Mouse (Mus musculus) layer of hippocampus, adult 9-11 months (tissue): Measurements from ENCODE around the gene Hmgcs2.

ENCODE experiments used
- DNase-seq: peaks from one replicate; pipeline ENCODE4 v3.0.0; 2022

The Hmgcs2 gene

GRCm38 (mm10) chr3:98280204-98280932 is at the start of gene Hmgcs2:
TSS of gene Hmgcs2 (plus strand) at chr3:98280435.
- peak; percentile 6 for DNase-seq

GRCm38 (mm10) chr3:98233504-98233903 is 46.7 kb upstream of the Hmgcs2 start:
- DNase-seq: no peak

- DNase-seq: no peak
These were observed 44.0 kb upstream of the Hmgcs2 start for GRCm38 (mm10) chr3:98236266-98236665.

- no peak for DNase-seq
These were observed 43.0 kb upstream of the Hmgcs2 start for GRCm38 (mm10) chr3:98237240-98237639.

GRCm38 (mm10) chr3:98238150-98238549 is 42.1 kb upstream of the Hmgcs2 start:
- no peak for DNase-seq

GRCm38 (mm10) chr3:98242051-98242450 is 38.2 kb upstream of the Hmgcs2 start:
- DNase-seq: no peak

- DNase-seq: no peak
These were observed 37.7 kb upstream of the Hmgcs2 start for GRCm38 (mm10) chr3:98242458-98243037.

- DNase-seq: no peak
These were observed 34.3 kb upstream of the Hmgcs2 start for GRCm38 (mm10) chr3:98245892-98246291.

- DNase-seq: no peak
These were observed 33.1 kb upstream of the Hmgcs2 start for GRCm38 (mm10) chr3:98246985-98247751.

GRCm38 (mm10) chr3:98249378-98249777 is 30.9 kb upstream of the Hmgcs2 start:
- DNase-seq: no peak

- peak; percentile 37 for DNase-seq
These were observed 30.3 kb upstream of the Hmgcs2 start for GRCm38 (mm10) chr3:98249833-98250448.

GRCm38 (mm10) chr3:98254059-98254458 is 26.2 kb upstream of the Hmgcs2 start:
- DNase-seq: no peak

- DNase-seq: peak; percentile 19
These were observed 25.3 kb upstream of the Hmgcs2 start for GRCm38 (mm10) chr3:98254656-98255583.

- no peak for DNase-seq
These were observed 21.5 kb upstream of the Hmgcs2 start for GRCm38 (mm10) chr3:98258723-98259122.

- DNase-seq: peak; percentile 41
These were observed 20.9 kb upstream of the Hmgcs2 start for GRCm38 (mm10) chr3:98259271-98259751.

GRCm38 (mm10) chr3:98260534-98260933 is 19.7 kb upstream of the Hmgcs2 start:
- DNase-seq: no peak

GRCm38 (mm10) chr3:98261415-98261814 is 18.8 kb upstream of the Hmgcs2 start:
- DNase-seq: no peak

- no peak for DNase-seq
These were observed 18.1 kb upstream of the Hmgcs2 start for GRCm38 (mm10) chr3:98262133-98262532.

- peak; percentile 16 for DNase-seq
These were observed 13.0 kb upstream of the Hmgcs2 start for GRCm38 (mm10) chr3:98267249-98267651.

- DNase-seq: no peak
These were observed 6.4 kb upstream of the Hmgcs2 start for GRCm38 (mm10) chr3:98273623-98274398.

- DNase-seq: no peak
These were observed 553 bp upstream of the Hmgcs2 start for GRCm38 (mm10) chr3:98279682-98280081.
